Mouse (Mus musculus): Measurements from ENCODE around the gene Rbbp5.

Rbbp5 gene

DNA sequence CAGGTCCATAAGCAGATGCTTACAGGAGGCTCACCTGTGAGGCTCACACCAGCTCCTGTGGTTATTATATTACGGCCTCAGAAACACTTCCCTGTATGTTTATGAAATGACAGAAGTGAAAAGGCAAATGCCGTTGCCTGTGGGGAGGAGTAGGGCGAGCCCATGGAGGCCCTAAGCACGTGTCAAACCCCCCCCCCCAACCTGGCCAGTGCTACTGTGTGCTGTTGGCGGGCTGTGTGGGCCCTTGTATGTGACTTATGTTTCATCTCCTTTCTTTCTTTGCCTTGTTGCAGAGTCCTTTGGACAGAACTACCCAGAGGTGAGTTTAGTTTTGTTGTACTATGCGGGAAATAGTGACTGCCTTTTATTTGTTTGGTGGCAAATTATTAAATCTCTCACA lies 6.6 kb downstream of the Rbbp5 start:
- in situ Hi-C loops (cut with MboI; ENCODE audit: low sequenced_read_pairs) = no loop called here

DNA sequence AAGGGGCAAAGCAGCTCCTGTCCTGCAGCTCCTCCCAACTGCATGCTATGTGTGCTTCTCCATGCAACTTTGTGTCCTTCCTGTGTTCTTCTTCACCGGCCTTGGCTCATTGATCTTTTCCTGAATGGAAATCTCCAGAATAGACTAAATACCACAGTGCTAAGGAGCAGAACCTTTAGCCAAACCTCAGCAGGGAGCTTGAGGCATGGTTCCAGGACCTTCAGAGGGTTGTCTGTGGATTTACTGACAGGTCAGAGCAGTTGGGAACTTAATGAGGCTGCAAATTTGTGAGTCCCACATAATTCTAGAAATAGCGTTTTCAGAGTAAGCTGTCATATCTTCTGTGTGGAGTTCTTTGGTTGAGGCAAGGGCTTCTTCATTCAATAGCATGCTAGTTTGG lies 23.4 kb downstream of the Rbbp5 start:
- in situ Hi-C loops (cut with MboI; ENCODE audit: low sequenced_read_pairs) = no loop called here

DNA sequence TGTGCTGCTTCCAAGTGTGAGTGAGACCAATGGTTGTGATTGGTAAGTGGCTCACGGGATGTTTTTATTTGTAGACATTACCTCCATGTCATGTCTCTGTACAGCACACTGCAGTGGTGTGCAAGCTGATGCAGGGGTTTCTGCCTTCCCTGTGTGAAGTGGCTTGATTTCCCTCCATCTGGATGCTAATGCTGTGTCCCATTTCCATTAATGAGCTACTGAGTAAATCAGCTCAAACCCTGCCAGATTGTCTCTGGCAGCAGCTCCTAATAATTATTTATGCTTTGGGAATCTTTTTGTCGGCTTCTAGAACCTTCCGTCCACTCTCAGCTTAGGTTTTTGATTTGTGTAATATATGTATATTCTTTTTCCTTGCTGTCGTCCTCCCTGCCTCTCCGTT lies 28.0 kb downstream of the Rbbp5 start:
- in situ Hi-C loops (cut with MboI; ENCODE audit: low sequenced_read_pairs) = no loop called here

DNA sequence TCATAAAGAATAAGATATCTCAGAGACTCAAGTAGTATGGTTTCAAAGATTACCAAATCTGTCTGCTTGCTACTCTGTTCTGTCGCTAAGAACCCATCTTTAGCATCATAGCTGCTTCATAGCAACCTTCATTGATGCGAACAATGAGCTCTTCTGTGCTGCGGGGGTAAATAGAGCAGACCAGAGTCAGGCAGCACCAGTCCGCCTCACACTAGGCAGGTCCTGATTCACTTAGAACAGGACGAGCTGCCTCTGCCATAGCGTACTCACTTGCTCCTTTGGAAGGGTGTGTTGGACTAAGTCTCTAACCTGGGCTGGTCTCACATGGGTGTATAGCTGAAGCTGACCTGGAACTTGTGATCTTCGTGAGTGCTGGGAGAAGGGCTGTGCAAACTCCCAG lies 28.9 kb downstream of the Rbbp5 start, which contains the start of gene Tmem81:
TSS of gene Tmem81 (plus strand) at position 173 of the 400 bp plus-strand sequence.
- in situ Hi-C loops (cut with MboI; ENCODE audit: low sequenced_read_pairs) = no loop called here

DNA sequence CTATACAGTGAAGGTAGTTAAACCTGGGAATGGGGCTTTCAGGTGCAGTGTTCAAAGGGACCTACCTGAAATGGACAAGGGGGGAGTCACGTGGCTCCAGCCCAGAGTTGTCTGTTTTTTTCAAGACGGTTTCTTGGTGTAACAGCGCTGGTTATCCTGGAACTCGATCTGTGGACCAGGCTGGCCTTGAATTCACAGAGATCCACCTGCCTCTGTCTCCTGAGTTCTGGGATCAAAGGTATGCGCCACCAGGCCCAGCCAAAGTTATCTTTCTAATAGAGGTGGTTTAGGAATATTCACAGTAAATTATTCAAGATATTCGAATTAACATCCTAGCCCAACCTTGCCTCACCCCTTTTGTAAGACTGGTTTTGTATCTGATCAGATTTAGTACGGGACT lies 29.5 kb downstream of the Rbbp5 start:
- in situ Hi-C loops (cut with MboI; ENCODE audit: low sequenced_read_pairs) = no loop called here

DNA sequence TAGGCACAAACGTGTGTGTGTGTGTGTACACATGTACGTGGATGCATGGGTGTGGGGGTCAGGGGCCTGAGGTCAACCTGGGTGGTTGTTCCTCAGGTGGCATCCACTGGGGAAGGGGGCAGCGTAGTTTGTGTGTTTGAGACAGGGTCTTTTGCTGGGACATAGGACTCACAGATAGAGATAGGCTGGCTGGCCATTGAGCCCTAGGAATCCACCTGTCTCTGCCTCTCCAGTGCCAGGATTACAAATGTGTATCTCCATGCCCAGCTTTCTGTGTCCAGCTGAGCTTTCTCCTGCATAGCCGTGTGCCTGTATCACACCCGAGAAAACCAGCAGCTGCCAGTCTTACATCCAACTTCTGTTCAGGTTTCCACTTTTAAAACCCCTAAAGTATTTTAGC lies 32.6 kb downstream of the Rbbp5 start:
- in situ Hi-C loops (cut with MboI; ENCODE audit: low sequenced_read_pairs) = no loop called here

DNA sequence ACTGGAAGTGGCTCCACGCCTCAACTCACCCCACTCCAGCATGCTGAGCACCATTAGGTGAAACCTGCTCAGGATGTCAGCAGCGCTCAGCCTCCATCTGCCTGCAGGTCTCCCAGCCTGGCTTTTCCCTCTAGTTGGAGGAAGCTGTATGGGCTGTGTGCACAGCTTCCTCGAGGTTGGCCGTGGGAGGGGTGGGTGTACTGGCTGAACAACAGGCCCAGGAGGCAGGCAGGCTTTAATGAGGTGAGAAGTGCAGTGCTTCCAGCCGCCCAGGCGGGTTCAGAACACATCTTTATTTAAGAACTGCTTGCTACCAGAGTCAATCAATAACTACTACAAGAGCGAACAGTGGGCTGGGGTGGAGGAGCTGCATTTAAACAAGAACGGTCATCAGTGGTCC lies 34.4 kb downstream of the Rbbp5 start:
- in situ Hi-C loops (cut with MboI; ENCODE audit: low sequenced_read_pairs) = no loop called here

DNA sequence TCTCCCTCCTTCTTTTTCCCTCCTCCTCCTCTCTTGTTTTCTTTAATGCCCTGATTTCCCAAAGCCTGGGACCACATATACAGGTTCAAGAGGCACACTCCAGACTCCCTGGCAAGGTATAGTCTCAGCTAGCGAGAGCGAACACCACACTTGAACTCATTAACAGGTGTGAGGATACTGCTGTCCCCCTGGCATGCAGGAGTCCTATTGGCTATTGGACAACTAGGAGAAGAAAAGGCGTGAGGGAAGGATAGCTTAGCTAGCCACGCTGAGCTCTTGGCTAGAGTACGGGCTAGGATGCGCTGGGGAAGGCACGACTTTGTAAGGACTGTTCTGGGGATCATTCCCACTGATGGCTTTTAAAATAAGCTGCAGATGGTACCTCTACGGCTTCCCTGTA lies 34.9 kb downstream of the Rbbp5 start:
- in situ Hi-C loops (cut with MboI; ENCODE audit: low sequenced_read_pairs) = no loop called here

DNA sequence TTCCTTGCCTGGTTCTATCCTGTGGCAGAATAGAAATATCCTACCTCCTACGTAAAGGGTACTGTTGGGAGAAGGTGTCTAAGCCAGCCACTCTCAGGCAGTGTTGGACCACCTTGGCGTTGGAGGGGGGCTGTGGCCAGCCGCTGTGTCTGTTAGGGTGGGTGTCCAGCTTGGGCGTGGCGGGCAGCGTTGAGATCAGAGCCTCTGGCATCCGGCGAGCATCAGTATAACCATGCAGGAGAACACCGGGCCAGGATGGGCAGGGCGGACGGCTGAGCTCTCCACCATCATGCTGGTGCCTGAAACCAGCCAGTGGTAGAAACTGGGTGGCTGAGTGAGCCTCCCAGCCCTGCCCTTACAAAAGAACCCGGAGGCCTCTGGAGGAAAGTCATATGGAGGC lies 38.2 kb downstream of the Rbbp5 start:
- in situ Hi-C loops (cut with MboI; ENCODE audit: low sequenced_read_pairs) = no loop called here

DNA sequence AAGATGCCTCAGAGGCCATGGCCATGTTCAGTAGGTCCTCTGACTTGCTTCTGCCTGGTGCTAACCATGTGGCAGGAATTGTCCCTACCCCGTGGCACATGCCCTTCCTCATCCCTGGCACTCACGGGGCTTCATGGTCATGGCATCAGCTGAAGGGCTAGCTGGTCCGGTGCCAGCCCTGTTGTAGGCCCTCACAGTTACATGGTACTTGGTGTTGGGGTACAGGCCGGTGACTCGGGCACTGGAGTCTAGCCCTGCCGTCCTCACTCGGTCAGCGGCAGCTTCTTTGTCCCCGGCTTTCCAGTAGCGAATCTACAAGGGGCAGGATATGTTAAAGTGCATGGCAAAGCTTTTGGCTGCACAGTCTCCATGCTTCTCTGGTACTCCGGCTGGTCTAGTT lies 39.6 kb downstream of the Rbbp5 start:
- in situ Hi-C loops (cut with MboI; ENCODE audit: low sequenced_read_pairs) = no loop called here

DNA sequence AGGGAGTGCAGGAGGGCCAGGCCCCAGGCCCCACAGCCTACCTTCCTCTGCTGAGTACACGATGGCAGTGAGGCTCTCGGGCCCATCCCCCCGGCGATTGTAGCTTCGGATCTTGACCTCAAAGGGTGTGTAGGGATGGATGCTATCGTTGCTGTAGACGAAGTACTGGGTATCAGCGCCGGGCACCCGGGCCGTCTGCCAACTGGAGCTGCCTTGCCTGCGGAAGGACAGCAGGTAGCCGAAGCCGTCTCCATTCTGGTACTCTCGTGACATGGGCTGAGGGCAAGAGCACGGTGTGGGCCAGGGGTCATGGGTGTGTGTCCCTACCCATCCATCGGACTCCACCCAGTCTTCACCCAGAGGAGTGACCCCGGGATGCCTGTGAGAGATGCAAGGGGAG lies 41.5 kb downstream of the Rbbp5 start:
- in situ Hi-C loops (cut with MboI; ENCODE audit: low sequenced_read_pairs) = no loop called here

DNA sequence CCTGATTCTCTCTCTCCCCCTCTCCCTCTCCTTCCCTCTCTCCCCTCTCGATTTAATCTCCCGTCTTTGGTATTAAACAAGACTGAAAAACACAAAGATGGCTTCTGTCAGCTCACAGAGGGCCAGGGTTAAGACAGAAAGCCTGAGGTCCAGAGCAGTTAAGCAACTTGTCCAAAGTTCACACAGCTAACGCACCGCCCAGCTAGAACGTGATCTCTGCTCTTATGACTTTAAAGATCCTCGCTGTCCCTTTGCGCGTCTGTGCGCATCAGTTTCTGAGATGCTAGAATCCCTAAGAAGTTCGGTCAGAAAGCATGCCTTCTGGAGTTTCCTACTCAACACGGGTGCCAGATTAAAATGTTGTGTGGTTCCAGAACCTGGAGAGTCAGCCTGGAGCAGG lies 42.6 kb downstream of the Rbbp5 start:
- in situ Hi-C loops (cut with MboI; ENCODE audit: low sequenced_read_pairs) = no loop called here

DNA sequence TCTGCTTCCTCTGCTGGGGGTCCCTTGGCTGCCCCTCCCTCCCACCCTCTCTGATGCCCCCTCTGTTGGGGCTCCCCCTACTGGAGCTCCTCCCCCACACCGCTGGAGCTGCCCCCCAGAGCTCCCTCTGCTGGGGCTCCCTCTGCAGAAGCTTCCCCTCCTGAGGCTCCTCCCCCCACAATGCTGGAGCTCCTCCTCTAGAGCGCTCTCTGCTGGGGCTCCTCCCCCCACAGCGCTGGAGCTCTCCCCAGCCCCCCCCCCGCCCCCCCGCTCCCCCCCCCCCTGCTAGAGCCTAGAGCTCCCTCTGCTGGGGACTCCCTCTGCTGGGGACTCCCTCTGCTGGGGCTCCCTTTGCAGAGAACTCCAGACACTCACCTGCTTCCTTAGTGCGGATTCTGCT lies 43.6 kb downstream of the Rbbp5 start:
- in situ Hi-C loops (cut with MboI; ENCODE audit: low sequenced_read_pairs) = no loop called here

DNA sequence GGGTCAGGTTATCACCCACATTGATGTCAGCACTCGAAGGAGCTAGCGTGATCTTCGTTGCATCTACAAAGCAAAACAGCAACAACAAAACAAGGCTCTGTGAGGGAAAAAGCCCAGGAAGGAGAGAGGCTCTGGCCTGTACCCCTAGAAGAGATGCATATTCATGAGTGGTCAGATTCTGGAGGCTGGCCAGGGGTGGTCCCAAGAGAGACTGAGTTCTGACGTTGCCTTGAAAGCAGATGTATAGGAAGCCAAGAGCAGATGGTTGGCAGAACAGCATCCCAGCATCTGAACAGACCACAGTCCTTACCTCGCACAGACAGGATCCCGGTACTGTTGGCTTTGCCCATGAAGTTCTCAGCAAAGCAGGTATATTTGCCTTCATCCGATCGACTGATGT lies 45.9 kb downstream of the Rbbp5 start:
- in situ Hi-C loops (cut with MboI; ENCODE audit: low sequenced_read_pairs) = no loop called here

DNA sequence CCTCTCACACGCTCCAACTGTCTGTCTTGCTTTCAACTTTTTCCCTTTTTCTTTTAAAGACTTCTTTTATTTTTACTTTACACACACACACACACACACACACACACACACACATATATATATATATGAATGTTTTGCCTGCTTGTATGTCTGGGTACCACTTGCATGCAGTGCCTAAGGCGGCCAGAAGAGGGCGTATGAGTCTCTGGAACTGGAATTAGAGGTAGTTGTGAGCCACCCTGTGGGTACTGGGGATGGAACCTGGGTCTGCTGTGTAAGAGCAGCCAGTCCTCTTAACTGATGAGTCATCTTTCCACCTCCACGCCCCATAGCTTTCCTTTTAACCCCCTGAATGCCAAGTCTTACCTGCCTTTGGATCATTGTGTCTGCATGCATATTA lies 46.8 kb downstream of the Rbbp5 start:
- in situ Hi-C loops (cut with MboI; ENCODE audit: low sequenced_read_pairs) = no loop called here

DNA sequence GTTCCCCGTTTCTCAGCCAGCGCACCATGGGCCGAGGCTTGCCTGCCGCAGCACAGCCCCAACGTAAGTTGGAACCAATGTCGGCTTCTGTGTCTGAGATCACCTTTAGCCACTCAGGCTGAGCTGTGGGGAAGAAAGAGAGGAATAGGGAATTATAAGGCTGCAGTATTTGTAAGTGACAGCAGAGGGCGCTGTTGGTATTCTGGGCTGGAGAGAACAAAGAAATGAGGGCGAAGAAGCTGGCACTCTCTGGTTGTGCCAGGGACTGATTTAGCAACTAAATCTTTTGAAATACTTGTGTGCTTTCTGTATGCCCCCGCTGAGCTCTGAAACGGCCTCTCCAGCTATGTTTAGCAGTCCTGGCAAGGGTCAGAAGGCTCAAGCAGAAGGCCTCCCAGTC lies 48.7 kb downstream of the Rbbp5 start:
- in situ Hi-C loops (cut with MboI; ENCODE audit: low sequenced_read_pairs) = loop anchor here (5.0 kb wide), 1 partner anchor 66 kb away; no protein-coding TSS in a partner anchor

DNA sequence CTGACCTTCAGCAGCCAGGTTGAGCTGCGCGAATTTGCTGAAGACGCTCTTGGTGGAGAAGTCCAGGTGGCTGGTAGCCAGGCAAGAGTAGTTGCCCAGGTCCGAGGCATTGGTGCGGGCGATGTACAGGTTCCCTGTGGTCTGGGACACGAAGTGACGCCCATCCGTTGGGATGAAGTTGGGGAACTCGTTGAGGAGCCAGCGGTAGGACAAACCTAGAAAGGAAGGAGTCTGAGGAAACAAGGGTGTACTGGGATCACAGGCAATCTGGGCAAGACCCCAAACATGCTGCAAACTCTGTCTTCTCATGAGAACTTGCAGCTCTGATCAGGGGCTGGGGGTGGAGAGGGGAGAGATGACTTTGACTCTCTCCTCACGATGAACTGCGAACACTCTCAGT lies 50.9 kb downstream of the Rbbp5 start:
- in situ Hi-C loops (cut with MboI; ENCODE audit: low sequenced_read_pairs) = loop anchor here (5.0 kb wide), 1 partner anchor 64 kb away; no protein-coding TSS in a partner anchor

DNA sequence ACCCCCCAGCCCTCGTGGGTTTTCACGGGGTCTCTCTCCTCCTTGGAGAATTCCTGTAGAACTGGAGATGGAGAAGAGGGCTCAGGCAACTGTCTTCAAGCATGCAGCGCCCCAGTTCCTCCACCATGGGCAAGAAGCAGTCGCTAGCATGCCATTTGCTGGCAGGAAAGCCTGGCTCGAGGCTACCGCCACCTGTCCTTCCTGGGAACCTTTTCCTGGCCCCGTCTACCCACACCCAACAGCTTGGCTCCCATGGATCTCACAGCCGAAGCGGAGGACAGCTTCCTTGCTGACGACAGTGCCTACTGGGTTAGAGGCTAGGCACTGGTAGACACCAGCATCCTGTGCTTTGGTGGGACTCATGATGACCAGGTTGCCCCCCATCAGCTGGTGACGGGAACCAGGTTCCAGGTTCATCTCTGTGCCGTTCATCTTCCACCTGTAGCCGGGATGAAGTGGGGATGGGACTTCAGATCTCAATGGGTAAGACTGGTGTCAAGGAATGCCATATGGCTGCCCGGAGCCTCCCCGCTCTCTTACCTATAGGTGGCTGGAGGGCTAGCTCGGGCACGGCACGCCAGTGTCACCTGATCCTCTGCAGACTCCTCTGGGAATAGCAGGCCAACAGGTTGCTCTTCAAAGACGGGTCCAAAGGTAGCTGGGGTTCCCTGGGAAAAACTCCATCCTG lies 51.6 kb downstream of the Rbbp5 start:
- in situ Hi-C loops (cut with MboI; ENCODE audit: low sequenced_read_pairs) = loop anchor here (5.0 kb wide), 1 partner anchor 64 kb away; no protein-coding TSS in a partner anchor

DNA sequence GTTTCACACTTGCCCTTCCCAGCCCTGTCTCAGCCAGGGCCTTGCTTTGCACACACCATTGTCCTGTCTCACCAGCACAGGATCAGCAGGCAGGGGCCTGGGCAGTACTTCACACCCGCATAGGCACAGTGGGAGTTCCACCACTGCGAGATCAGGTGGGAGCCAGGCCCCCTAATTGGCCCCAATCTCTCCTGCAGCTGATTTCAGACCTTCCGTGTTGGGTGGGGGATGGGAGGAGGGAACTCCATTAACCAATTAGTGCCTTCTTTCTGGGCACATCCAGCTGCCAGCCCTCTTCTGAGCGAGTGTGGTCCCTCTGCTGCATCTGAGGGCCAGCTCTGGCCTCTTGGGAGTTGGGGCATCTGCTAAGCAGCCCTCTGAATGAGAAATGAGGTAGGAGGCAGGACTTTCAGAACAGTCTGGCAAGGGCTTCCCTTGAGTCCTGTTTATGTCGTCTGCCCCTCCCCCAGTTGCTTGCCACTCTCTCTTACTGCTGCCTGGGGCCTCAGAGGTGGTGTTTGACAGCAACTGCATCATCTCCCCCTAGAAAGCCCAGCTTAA lies 53.5 kb downstream of the Rbbp5 start:
- in situ Hi-C loops (cut with MboI; ENCODE audit: low sequenced_read_pairs) = no loop called here

DNA sequence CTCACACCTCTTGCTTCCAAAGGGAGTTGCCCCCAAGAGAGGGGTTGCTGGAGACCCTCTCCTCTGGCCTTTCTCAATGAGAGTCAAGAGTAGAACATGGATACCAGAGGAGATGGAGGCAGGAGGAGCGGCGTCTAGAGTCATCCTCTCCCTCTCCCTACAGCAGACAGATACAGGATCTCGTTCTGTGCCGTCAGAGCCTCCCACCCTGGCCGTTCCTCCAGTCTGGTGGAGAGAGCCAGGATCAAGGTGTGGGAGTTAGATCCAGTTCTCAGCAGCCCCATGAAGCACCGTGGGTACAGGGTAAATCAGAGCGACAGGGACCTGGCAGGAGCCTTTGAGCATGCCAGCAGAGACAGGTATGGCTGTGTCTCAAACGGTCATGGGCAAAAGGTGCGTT lies 55.4 kb downstream of the Rbbp5 start:
- in situ Hi-C loops (cut with MboI; ENCODE audit: low sequenced_read_pairs) = no loop called here

DNA sequence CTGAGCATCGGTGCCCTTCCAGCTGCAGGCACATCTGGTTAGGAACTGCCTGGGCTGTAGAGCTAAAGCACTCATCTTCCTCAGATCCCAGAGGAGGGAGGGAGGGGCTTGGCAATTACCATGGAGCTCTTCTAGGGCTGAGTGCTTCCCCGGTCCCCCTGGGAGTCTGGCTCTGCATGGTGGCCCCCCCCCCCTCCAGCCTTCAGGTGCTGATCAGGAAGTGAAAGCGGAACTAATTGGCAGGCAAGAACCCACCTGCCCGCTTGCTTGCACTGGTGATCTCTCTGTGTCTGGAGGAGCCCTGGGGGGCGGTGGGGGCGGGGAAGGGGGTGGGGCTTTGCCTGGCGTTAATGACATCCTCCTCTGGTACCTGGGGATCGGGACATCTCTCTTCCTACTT lies 56.7 kb downstream of the Rbbp5 start:
- in situ Hi-C loops (cut with MboI; ENCODE audit: low sequenced_read_pairs) = no loop called here

DNA sequence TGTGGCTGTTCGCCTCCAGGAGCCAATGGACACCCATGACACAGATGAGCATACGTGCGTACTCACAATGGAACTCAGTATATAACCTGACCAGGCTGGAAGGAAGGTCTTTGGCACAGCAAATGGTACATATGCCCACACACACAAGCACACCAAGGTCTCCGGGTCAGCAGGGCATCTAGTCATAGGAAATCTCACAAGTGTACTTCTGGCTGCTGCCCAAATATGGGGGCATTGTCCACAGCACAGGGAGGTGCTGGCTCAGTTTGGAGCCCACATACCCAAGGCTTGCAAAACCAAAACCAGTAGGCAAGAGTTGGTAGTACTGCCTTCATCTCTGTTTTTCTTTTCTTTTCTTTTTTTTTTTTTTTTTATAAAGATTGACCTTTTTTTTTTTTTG lies 58.4 kb downstream of the Rbbp5 start:
- in situ Hi-C loops (cut with MboI; ENCODE audit: low sequenced_read_pairs) = no loop called here

DNA sequence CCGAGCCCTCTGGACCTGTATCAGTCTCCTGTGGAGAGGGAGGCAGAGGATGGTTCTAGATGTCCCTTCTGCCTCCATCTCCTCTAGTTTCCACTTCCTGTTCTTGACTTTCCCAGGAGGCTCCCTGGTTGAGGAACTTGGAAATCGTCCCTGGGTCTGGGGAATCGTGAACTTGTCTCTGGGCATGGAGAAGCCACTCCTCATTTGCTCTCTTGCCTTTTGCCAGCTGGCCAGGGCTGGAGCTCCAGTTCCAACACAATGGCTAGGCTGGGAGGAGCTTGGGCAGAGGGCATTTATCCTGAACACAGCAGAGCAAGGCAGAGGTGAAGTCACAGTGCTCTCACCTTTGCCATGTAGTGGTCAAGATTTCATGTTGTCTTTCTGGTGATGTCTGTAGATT lies 59.3 kb downstream of the Rbbp5 start:
- in situ Hi-C loops (cut with MboI; ENCODE audit: low sequenced_read_pairs) = no loop called here

Measured in CH12F3 (cell line).